Mouse (Mus musculus) thymus, postnatal 4 days (tissue): Measurements from ENCODE around the gene Mvb12a.

Experiments used
- DNase-seq: peaks from one replicate; pipeline ENCODE4 v3.0.0; 2021

The Mvb12a gene

GRCm38 (mm10) chr8:71567587-71567986 lies 24.9 kb downstream of the Mvb12a start:
- DNase-seq, result no peak

- DNase-seq, result no peak
These were observed 25.7 kb downstream of the Mvb12a start, which contains the start of gene Slc27a1 for GRCm38 (mm10) chr8:71568387-71568937. Gene Slc27a1, plus strand, starts transcription at chr8:71568882.

GRCm38 (mm10) chr8:71568941-71569340 lies 26.2 kb downstream of the Mvb12a start:
- no peak for DNase-seq

GRCm38 (mm10) chr8:71569366-71570290 lies 26.9 kb downstream of the Mvb12a start:
- peak; percentile 74 for DNase-seq

GRCm38 (mm10) chr8:71570291-71570954 lies 27.7 kb downstream of the Mvb12a start:
- peak; percentile 94 for DNase-seq

- DNase-seq, result no peak
These were observed 29.4 kb downstream of the Mvb12a start for GRCm38 (mm10) chr8:71572077-71572476.

GRCm38 (mm10) chr8:71572847-71573633 lies 30.3 kb downstream of the Mvb12a start:
- DNase-seq, result no peak

GRCm38 (mm10) chr8:71574426-71574825 lies 31.7 kb downstream of the Mvb12a start:
- DNase-seq, result no peak

GRCm38 (mm10) chr8:71575020-71575419 lies 32.3 kb downstream of the Mvb12a start:
- DNase-seq, result no peak

- DNase-seq, result no peak
These were observed 35.2 kb downstream of the Mvb12a start for GRCm38 (mm10) chr8:71577856-71578387.

- DNase-seq, result no peak
These were observed 36.3 kb downstream of the Mvb12a start for GRCm38 (mm10) chr8:71579009-71579408.

GRCm38 (mm10) chr8:71579476-71579875 lies 36.8 kb downstream of the Mvb12a start:
- no peak for DNase-seq

GRCm38 (mm10) chr8:71580201-71580600 lies 37.5 kb downstream of the Mvb12a start:
- no peak for DNase-seq

GRCm38 (mm10) chr8:71586891-71587290 lies 44.2 kb downstream of the Mvb12a start:
- DNase-seq, result peak; percentile 86

- DNase-seq, result no peak
These were observed 46.0 kb downstream of the Mvb12a start for GRCm38 (mm10) chr8:71588762-71589161.

GRCm38 (mm10) chr8:71591017-71591416 lies 48.3 kb downstream of the Mvb12a start:
- DNase-seq, result peak; percentile 49

GRCm38 (mm10) chr8:71591471-71592373 lies 49.0 kb downstream of the Mvb12a start, which contains the start of gene Pgls:
Gene Pgls, plus strand, starts transcription at chr8:71592176.
- DNase-seq, result peak; percentile 93

GRCm38 (mm10) chr8:71592374-71593170 lies 49.9 kb downstream of the Mvb12a start:
- DNase-seq, result peak; percentile 88

- no peak for DNase-seq
These were observed 51.0 kb downstream of the Mvb12a start for GRCm38 (mm10) chr8:71593556-71594323.

- DNase-seq, result no peak
These were observed 51.6 kb downstream of the Mvb12a start for GRCm38 (mm10) chr8:71594324-71594722.
